ENCODE assay signal across 8 mouse cellular contexts in genomic region chr13:40722741-40723597, GRCm38 (mm10). TPM values are rescaled to one million over a fixed set of nuclear protein-coding genes. Genes with fewer than 3 reads are reported as not detected.
A peak's percentile ranks its signal among the peaks of the same experiment; 100 is the strongest.
DNase-seq lines count a peak whose midpoint lies in the region; ATAC-seq lines count a peak whose summit lies in the region.

No protein-coding gene starts in this region.

- peak; percentile 98 for DNase-seq in NIH3T3 (ENCODE audit: low read depth)
- peak; percentile 69 for DNase-seq in cerebellum, adult 9-10 months
- peak; percentile 96 for DNase-seq in hindbrain, embryonic 10.5 days (ENCODE audit: low spot score)
- peak; percentile 74 to 82 for DNase-seq in layer of hippocampus, postnatal 14 days (ENCODE audit: low spot score in 2 of 2)
- DNase-seq in lung, postnatal 14 days, result peak; percentile 89
- DNase-seq in ovary, postnatal 36 days (ENCODE audit: low spot score), result peak; percentile 89
- DNase-seq in thymus, postnatal 14 days, result peak; percentile 91

- ATAC-seq in frontal cortex, adult (ENCODE audit: low TSS enrichment), result peak; percentile 67

- under 1% methylated on average over 70 of the region's 70 CpGs for WGBS in hindbrain, embryonic 10.5 days

- no peaks in the 10 kb centered on the region for H3K9me3 ChIP-seq in hindbrain, embryonic 10.5 days

- peaks cover 97% of the 10 kb centered on the region for H3K27me3 ChIP-seq in hindbrain, embryonic 10.5 days (ENCODE audit: insufficient read depth, poor library complexity, severe bottlenecking)

- H3K4me3 ChIP-seq in hindbrain, embryonic 10.5 days, result peak overlapping the region; percentile 64

- H3K36me3 ChIP-seq in hindbrain, embryonic 10.5 days, result no peaks in the 10 kb centered on the region

- peak overlapping the region; percentile 74 for H3K27ac ChIP-seq in hindbrain, embryonic 10.5 days

- H3K4me1 ChIP-seq in hindbrain, embryonic 10.5 days (replicated peaks), result peaks cover 14% of the 10 kb centered on the region

RNA-seq across cellular contexts. Expression of gene Tfap2a, which starts 15.2 kb away (rescaled TPM):
- 6.7 and 13.8 TPM in 2 replicates for polyA plus RNA-seq in hindbrain, embryonic 10.5 days (2016; fragmentation: Nextera tagmentation; extraction: Ambion mirVana)
- under 1 TPM; 0.41 to 0.52 TPM for total RNA-seq in layer of hippocampus, postnatal 14 days (2021)

Comparison
In these comparisons a context has a peak if more than half of its experiments do, and no peak if none do; other contexts are left out.
1. Peak in every context shown above with its lines: DNase-seq, ATAC-seq, H3K4me3 ChIP-seq and H3K27ac ChIP-seq.